Mouse (Mus musculus): ENCODE data around the gene Tmem229a.

Gene Tmem229a

DNA sequence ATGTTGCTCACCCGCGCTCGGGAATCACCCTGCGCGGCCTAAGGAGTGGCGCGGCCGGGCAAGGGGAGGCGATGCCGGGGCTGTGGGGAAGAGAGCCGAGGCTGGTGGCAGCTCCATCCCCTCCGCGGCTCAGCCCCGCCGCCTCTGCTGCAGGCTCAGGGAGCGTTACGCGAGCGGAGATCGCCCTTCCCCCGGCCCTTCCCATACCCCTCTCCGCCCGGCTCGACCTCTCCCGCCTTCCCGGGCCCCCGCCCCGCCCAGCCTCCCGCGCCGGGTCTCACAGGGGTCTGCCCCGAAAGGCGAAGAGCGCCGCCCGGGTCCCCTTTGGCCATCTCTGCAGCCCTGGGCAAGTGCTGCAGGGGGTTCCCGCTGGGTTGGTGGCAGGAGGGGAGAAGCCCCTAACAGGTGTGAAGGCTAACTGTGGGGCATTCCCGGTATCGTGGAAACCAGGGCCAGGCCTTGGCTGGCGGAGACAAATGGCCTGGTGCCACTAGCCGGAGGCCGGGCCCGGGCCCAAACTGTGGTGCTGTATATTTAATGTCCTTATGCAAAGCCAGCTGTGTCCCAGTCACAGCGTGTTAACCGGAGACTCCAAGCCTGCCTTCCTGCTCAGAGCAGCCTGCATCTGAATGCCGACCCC, at the start of gene Tmem229a:
TSS of gene Tmem229a (minus strand) at position 352 of the 640 bp plus-strand sequence.
- in situ Hi-C loops (cut with MboI, MseI), result no loop called here

GRCm38 (mm10) chr6:24993754-24994153, 37.7 kb upstream of the Tmem229a start:
- in situ Hi-C loops (cut with MboI, MseI), result loop anchor here (10.0 kb wide), 1 partner anchor 1969 kb away; no protein-coding TSS in a partner anchor

DNA sequence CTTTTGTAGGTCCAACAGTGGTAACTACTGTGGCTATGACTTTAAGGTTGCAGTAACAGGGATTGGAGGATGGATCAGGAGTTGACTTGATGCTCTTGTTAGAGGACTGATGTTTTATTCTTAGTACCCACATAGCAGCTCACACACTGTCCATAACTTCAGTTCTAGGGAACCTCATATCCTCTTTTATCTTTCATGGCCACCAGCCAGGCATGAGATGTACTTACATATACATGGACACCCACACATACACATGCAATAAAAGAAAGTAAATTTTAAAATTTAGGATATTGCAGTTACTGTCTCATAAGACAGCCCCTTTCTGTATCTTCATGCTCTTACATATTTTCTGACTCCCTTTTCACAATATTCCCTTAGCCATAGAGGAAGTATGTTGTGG, 33.7 kb upstream of the Tmem229a start:
- in situ Hi-C loops (cut with MboI, MseI), result loop anchor here (10.0 kb wide), 1 partner anchor 1965 kb away; no protein-coding TSS in a partner anchor

GRCm38 (mm10) chr6:24976176-24976575, 20.1 kb upstream of the Tmem229a start:
- in situ Hi-C loops (cut with MboI, MseI), result no loop called here

DNA sequence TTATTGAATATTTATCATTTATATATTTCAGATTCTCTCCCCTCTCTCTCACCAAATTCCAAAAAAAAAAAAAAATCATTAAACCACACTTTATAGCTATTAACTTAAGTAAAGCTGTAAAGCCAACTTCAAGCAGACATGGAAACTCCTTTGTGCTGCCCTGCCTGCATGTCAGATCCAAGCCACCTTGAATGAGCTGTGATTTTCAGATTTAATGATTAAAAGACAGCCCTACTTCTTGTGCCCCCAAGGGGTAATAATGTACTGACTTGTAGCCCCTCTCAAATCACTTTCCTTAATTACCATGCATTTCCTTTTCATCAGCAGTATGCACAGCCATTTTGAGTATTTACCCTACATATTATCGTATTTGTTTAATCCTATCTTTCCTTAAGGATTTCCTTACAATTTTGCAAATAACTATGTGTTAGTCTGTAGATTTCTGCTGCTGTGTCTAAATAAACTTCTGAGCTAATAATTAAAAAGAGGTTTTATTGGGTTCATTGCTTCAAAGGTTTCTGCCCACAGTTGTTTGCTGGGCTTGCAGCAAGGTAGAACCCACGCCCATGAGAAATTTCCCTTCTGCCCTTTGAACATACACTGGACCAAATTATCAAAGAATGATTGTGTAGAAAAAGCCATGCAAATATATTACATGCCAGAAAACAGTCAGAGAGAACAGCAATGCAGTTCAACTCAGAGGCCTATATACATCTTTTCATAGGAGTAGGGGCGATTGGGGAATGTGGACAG, 12.6 kb upstream of the Tmem229a start:
- in situ Hi-C loops (cut with MboI, MseI), result no loop called here

DNA sequence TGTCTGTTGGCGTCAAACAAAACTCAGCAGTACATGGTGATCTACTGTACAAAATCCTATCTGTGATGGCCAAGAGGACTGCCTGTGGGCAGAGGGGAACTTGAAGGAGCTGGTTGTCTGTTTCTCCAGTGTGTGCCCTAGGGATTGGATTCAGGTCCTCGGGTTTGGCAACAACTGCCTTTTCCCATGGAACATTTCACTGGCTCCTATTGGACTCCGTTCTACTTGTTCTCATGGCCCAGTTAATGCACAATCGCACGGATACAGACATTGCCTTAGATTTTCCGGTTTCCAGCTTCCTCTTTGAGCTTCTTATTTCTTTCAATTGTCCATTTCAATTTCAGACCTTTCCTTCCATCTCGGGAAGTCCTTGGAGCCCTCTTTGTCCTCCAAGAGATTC, 11.6 kb upstream of the Tmem229a start:
- in situ Hi-C loops (cut with MboI, MseI), result no loop called here

GRCm38 (mm10) chr6:24966010-24966682, 10.0 kb upstream of the Tmem229a start:
- in situ Hi-C loops (cut with MboI, MseI), result no loop called here

DNA sequence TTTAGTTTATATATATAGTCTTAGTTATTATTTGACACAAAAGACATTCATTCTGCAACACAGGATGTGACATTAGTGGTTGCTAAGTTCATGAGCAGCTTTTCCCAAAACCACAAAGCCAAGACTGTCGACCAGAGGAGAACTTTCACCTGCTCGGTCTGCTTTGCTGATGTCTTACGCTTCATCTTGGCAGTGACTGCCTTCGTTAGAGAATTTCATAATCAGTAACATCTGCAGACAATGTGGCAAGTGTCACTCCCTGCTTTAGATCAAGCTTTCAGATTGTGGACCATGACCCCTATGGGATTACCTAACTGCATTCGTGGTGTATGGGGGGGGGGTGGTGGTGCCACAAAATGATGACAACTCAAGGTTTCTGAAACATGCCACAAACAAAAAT, 7.7 kb upstream of the Tmem229a start:
- in situ Hi-C loops (cut with MboI, MseI), result no loop called here

- in situ Hi-C loops (cut with MboI, MseI), result no loop called here
These were observed 483 bp upstream of the Tmem229a start for GRCm38 (mm10) chr6:24956586-24956973.

- in situ Hi-C loops (cut with MboI, MseI), result no loop called here
These were observed 759 bp downstream of the Tmem229a start for GRCm38 (mm10) chr6:24955131-24955945.

DNA sequence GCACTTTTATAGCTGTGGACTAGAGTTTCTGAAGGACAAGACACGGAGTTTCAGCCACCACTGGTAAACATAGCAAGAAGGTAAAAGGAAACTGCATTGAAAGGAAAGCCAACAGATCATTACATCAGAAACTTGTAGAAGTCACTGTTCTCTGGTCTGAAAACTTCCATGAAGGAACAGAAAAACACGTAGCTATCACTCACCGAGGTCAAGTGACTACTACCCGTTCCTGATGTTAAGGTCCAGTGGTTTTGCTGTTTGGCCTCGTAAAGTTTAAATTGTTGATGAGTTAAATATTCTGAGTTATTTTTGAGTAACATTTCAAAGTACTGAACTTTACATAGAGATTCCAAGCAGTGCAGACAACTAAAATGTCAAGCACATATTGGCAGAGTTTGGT, 2.0 kb downstream of the Tmem229a start:
- in situ Hi-C loops (cut with MboI, MseI), result no loop called here

GRCm38 (mm10) chr6:24952341-24952740, 3.8 kb downstream of the Tmem229a start:
- in situ Hi-C loops (cut with MboI, MseI), result no loop called here

DNA sequence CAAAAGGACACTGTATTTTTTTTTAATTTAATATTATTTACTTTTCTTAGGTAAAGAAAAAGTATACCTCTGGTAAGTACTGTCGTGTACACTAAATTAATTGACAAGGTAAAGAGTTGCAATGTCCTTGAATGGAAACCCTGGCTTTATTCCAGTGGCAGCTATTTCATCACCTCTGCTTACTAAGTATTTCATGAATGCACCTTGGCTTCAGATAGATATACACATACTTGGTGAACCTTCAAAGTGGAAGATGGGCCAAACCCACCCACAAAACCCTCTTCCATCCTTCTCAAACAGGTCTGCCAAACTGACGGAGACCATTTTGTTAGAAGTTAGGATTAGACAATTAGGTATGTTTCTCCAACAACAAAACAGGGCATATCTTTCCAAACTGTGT, 5.4 kb downstream of the Tmem229a start:
- in situ Hi-C loops (cut with MboI, MseI), result no loop called here

DNA sequence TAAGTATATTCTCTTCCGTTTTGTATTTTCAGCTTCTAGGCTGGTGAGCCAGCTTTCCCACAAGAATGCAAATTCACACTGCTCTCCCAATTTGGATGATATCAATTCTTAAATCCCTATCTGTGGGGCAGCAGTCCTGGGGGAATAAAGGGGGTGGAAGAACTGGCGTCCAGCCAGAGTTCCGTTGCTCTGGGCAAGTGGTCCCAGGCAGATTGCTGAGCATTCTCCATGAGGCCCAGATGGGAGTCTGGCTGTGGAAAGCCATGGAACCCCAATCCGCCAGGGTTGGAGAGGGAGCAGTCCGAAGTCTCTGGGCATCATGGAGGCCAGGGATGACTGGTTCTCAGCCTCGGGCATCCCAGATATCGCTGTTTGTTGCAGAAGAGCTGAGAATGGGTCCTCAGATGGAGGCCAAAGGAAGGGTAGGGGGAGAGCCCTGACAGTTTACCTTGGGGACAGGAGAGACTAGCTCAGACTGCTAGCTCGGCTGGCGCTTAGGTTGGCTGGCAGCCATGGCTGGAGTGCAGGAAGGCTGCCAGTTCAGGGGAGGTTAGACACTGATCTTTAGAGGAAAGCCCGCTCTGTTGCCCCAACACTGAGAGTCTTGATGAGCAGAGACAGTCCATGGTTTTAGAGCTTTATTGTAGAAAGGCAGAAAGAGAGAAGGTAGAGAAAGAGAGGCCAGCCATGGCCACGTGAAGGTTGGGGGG, 30.9 kb downstream of the Tmem229a start:
- in situ Hi-C loops (cut with MboI, MseI), result no loop called here

DNA sequence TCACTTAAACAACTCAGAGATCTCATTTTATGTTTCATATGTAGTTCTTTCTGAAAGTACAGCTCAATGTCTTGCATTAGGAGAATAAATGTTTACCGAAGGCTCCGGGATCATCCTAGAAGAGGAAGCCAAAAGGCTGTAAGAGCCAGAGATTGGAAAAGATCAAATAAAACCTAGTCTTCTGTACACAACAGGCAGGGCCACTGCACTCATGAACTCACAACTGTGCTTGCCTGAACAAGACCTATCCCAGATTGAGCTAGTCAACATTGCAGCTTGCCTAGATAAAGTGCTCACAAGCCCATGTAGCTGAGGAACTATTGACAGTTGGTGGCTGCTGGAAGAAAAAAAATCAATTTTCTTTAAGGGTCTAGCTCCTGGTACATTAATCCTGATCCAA, 42.5 kb downstream of the Tmem229a start:
- in situ Hi-C loops (cut with MboI, MseI), result no loop called here

DNA sequence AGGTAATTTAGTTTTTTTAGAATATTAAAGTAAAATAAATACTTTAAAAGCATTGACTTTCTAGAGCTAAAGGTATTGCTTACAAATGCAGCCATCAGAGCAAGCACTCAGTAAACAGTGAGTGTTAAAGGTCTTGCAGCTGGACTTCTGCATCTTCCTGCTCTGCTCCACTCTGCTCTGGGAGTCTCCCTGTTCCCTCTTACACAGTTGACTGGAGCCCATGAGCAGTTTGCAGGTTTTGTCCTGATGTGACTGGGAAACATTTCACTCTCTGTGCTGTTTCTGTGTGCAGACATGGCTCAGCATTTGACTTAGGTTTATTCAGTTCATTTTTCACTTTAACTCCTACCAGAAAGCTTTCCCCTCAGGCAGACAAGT, 45.4 kb downstream of the Tmem229a start:
- in situ Hi-C loops (cut with MboI, MseI), result no loop called here

GRCm38 (mm10) chr6:24910016-24910727, 45.9 kb downstream of the Tmem229a start:
- in situ Hi-C loops (cut with MboI, MseI), result no loop called here

DNA sequence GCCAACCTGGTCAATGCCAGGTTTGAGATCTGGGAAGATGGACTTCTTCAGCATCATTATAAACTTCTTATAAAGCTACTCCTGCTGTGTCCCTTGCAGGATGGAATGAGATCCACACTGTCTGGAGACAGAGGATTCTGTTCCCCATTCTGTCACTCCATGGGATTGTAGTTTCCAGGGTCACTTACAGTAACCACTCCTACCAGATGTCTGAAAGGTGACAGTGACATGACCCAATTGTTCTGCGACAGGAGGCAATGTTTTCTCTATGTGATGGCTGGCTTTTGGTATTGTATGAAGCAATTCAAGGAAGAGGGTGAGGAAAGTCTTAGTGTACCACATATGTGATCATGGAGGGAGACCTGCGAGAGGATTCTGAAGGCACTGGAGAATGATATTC, 48.3 kb downstream of the Tmem229a start:
- in situ Hi-C loops (cut with MboI, MseI), result no loop called here

- in situ Hi-C loops (cut with MboI, MseI), result no loop called here
These were observed 51.0 kb downstream of the Tmem229a start for GRCm38 (mm10) chr6:24905101-24905500.
